Mouse (Mus musculus) small intestine, adult 2 months (tissue): ENCODE results near the gene Tmem121.

ENCODE experiments used
- CTCF ChIP-seq: fragments of 200-500 bp; IDR thresholded peaks from 2 replicates; pipeline ENCODE4 v1.5.1; 2012; ENCODE audit warnings: low read depth, mild to moderate bottlenecking, control low read depth, inconsistent platforms, low read length, moderate library complexity, mixed read lengths; ENCODE audit not compliant: insufficient replicate concordance, insufficient read length; ENCODE audit errors: extremely low read depth
- POLR2A ChIP-seq: fragments of 200-500 bp; IDR thresholded peaks from 2 replicates; pipeline ENCODE4 v1.6.1; 2012; ENCODE audit warnings: low read depth, mild to moderate bottlenecking, control low read depth, inconsistent platforms, low read length, moderate library complexity

DNA sequence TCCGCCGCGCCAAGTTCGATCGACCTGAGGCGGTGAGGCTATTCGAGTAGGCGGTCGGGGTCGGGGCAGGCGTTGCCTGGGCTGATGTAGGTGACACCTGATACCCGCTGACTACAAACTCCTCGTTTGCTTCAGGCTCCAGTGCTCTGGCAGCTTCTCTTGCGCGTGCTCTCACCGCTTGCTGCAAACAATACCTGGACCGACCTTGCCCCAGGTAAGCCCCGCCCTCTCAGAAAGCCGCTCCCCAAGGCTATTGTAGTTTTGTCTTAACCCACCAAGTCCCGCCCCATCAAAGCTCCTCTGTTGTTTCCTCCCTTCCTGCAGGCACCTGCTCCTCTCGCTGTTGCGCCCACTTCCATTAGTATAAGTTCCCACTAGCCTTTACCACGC, 29.2 kb upstream of the Tmem121 start:
- TF ChIP-seq CTCF (no peak), POLR2A (no peak)
